Mouse (Mus musculus) kidney, adult 11 months (tissue): Measurements from ENCODE around the gene Zfp11.

Experiments
- DNase-seq: peaks from one replicate; pipeline ENCODE4 v3.0.0; 2022

Gene Zfp11

GRCm38 (mm10) chr5:129607476-129607875 lies 62.4 kb downstream of the Zfp11 start:
- no peak for DNase-seq
